Mouse (Mus musculus) heart, embryonic 16.5 days (tissue): ENCODE results near the gene Grtp1. TPM values are rescaled to one million over a fixed set of nuclear protein-coding genes. Genes with fewer than 3 reads are reported as not detected.

Source experiments
- ATAC-seq: fragments of 200-750 bp; cut with Nextera tagmentation; replicated peaks from 2 replicates; pipeline ENCODE4 v1.8.0; 2017; ENCODE audit warnings: moderate number of reproducible peaks; ENCODE audit not compliant: insufficient read depth, low FRiP score; ENCODE audit errors: extremely low read depth
- H3K27ac ChIP-seq: fragments of 300-500 bp; sonication (generic); 2 replicates; pipeline ENCODE4 v1.5.1; 2014; ENCODE audit warnings: mild to moderate bottlenecking, low read length, control low read depth, moderate library complexity
- H3K27me3 ChIP-seq: fragments of 300-500 bp; sonication (generic); 2 replicates; pipeline ENCODE4 v1.6.1; 2014; ENCODE audit warnings: low read length, mixed read lengths; ENCODE audit not compliant: control insufficient read depth, insufficient read depth
- H3K36me3 ChIP-seq: fragments of 300-500 bp; sonication (generic); 2 replicates; pipeline ENCODE4 v1.6.1; 2014; ENCODE audit not compliant: control insufficient read depth, insufficient read depth
- H3K4me1 ChIP-seq: fragments of 300-500 bp; sonication (generic); 2 replicates; pipeline ENCODE4 v1.6.1; 2014; ENCODE audit warnings: low read length, mixed read lengths; ENCODE audit not compliant: control insufficient read depth, insufficient read depth
- H3K4me2 ChIP-seq: fragments of 300-500 bp; sonication (generic); 2 replicates; pipeline ENCODE4 v1.6.1; 2014; ENCODE audit warnings: low read depth, mild to moderate bottlenecking, control low read depth, low read length
- H3K4me3 ChIP-seq: fragments of 300-500 bp; sonication (generic); 2 replicates; pipeline ENCODE4 v1.5.1; 2014; ENCODE audit warnings: mild to moderate bottlenecking, control low read depth, low read length
- H3K9ac ChIP-seq: fragments of 300-500 bp; sonication (generic); 2 replicates; pipeline ENCODE4 v1.6.1; 2014; ENCODE audit warnings: low read length, control low read depth
- H3K9me3 ChIP-seq: fragments of 300-500 bp; sonication (generic); replicated peaks from 2 replicates; pipeline ENCODE4 v1.6.1; 2016; ENCODE audit warnings: low read length; ENCODE audit not compliant: control insufficient read depth
- WGBS: fragments of 180-500 bp; shearing (Covaris S2); extraction: QIAGEN DNeasy Blood & Tissue Kit; methylation state at CpG from one replicate; pipeline ENCODE4 v1.1.7; 2014; 5-methylcytosine and 5-hydroxymethylcytosine counted together
- microRNA counts: library from miRNA; unstranded; fragments of <30 nt; microRNA quantifications from one replicate; lab custom pipeline; 2016
- microRNA-seq: library from miRNA; unstranded; fragments of <30 nt; microRNA quantifications from one replicate; pipeline ENCODE4, GENCODE M21; 2017
- polyA plus RNA-seq: library from polyadenylated mRNA; unstranded; fragments of >200 nt; fragmentation: Nextera tagmentation; extraction: Ambion mirVana; gene quantifications from 2 replicates; pipeline ENCODE4 v1.2.1, GENCODE M21; 2015

Grtp1 gene
- polyA plus RNA-seq, 1 experiment from 2014 or later = 11.0 TPM

- H3K27me3 ChIP-seq = no peaks in the 10 kb centered on the region
- no peak overlapping the region for H3K27ac ChIP-seq
- H3K9ac ChIP-seq = no peak overlapping the region
- no peak overlapping the region for H3K4me2 ChIP-seq
- no peak for ATAC-seq
- no peaks in the 10 kb centered on the region for H3K9me3 ChIP-seq
- H3K4me1 ChIP-seq = peaks cover 26% of the 10 kb centered on the region
- WGBS = 85% methylated on average over 8 of the region's 8 CpGs
- no peak overlapping the region for H3K4me3 ChIP-seq
- H3K36me3 ChIP-seq = peaks cover 53% of the 10 kb centered on the region
These were observed 75.5 kb downstream of the Grtp1 start for GRCm38 (mm10) chr8:13124897-13125296.

- Histone ChIP-seq H3K4me3 (no peak overlapping the region), H3K27ac (no peak overlapping the region), H3K27me3 (no peaks in the 10 kb centered on the region), H3K9ac (no peak overlapping the region), H3K36me3 (peaks cover 45% of the 10 kb centered on the region), H3K4me2 (no peak overlapping the region), H3K4me1 (peaks cover 26% of the 10 kb centered on the region), H3K9me3 (no peaks in the 10 kb centered on the region)
- WGBS = 62% methylated on average over 7 of the region's 7 CpGs
- no peak for ATAC-seq
These were observed 77.5 kb downstream of the Grtp1 start for GRCm38 (mm10) chr8:13122887-13123421.

MicroRNA genes within 50 kb of the gene (microRNA counts, 519-probe panel; counts per million panel counts)
- 2,139 counts per million, percentile 30 among the panel's probes with 10 or more counts for microRNA mmu-miR-1968 (lab: Ali Mortazavi, UCI)

Small RNAs within 50 kb of the gene (microRNA-seq; reads per million reads assigned to microRNA genes)
- gene Mir1968 = 19.4 reads per million, percentile 34 among the genes with 10 or more reads in this experiment
- not detected for gene Mir7065

Other genes starting within 250 kb of the Grtp1 start
- not detected in 2 replicates for gene F7, start 174.6 kb downstream of the Grtp1 start, polyA plus RNA-seq
- 1.2 and 1.6 TPM in 2 replicates for gene F10, start 163.3 kb downstream of the Grtp1 start, polyA plus RNA-seq
- gene Proz, start 139.7 kb downstream of the Grtp1 start, polyA plus RNA-seq = 0.42 and 0.43 TPM in 2 replicates
- 25.7 and 26.1 TPM in 2 replicates for gene Pcid2, start 95.2 kb downstream of the Grtp1 start, polyA plus RNA-seq
- gene Cul4a, start 95.0 kb downstream of the Grtp1 start, polyA plus RNA-seq = 100 TPM in 2 replicates
- 317 and 318 TPM in 2 replicates for gene Lamp1, start 41.5 kb downstream of the Grtp1 start, polyA plus RNA-seq
- gene Adprhl1, start 53.5 kb upstream of the Grtp1 start, polyA plus RNA-seq = 250 and 252 TPM in 2 replicates
- gene Dcun1d2, start 87.5 kb upstream of the Grtp1 start, polyA plus RNA-seq = 32.2 and 32.6 TPM in 2 replicates
- 32.1 and 35.0 TPM in 2 replicates for gene Tmco3, start 87.6 kb upstream of the Grtp1 start, polyA plus RNA-seq
- 79.6 and 93.6 TPM in 2 replicates for gene Tfdp1, start 138.1 kb upstream of the Grtp1 start, polyA plus RNA-seq
- not detected in 2 replicates for gene Atp4b, start 196.2 kb upstream of the Grtp1 start, polyA plus RNA-seq
- gene Grk1, start 204.5 kb upstream of the Grtp1 start, polyA plus RNA-seq = 0.03 TPM in 1 of 2 replicates, not detected in the other
- 2.3 and 3.1 TPM in 2 replicates for gene Tmem255b, start 234.6 kb upstream of the Grtp1 start, polyA plus RNA-seq